Mouse (Mus musculus) kidney, adult 2 months (tissue): Measurements from ENCODE around the gene Zscan2.

ENCODE experiments used
- CTCF ChIP-seq: fragments of 200-500 bp; conservative IDR thresholded peaks from 2 replicates; pipeline ENCODE4 v1.5.1; 2011; ENCODE audit warnings: low read depth, mild to moderate bottlenecking, control low read depth, low read length, moderate library complexity, mixed read lengths; ENCODE audit not compliant: insufficient read depth, insufficient read length
- POLR2A ChIP-seq: fragments of 200-500 bp; IDR thresholded peaks from one replicate; pipeline ENCODE4 v1.6.1; 2011; ENCODE audit warnings: low read depth, low read length, control low read depth

- no peak for TF ChIP-seq CTCF
- TF ChIP-seq POLR2A: no peak
These were observed 30.4 kb upstream of the Zscan2 start for GRCm38 (mm10) chr7:80830193-80830803.
